Mouse (Mus musculus) kidney, adult 8-10 months (tissue): ENCODE data around the gene Scn1b.

ENCODE experiments used
- DNase-seq, 2 experiments: peaks; one replicate each; pipeline ENCODE4 v3.0.0; 2022

Scn1b gene

DNA sequence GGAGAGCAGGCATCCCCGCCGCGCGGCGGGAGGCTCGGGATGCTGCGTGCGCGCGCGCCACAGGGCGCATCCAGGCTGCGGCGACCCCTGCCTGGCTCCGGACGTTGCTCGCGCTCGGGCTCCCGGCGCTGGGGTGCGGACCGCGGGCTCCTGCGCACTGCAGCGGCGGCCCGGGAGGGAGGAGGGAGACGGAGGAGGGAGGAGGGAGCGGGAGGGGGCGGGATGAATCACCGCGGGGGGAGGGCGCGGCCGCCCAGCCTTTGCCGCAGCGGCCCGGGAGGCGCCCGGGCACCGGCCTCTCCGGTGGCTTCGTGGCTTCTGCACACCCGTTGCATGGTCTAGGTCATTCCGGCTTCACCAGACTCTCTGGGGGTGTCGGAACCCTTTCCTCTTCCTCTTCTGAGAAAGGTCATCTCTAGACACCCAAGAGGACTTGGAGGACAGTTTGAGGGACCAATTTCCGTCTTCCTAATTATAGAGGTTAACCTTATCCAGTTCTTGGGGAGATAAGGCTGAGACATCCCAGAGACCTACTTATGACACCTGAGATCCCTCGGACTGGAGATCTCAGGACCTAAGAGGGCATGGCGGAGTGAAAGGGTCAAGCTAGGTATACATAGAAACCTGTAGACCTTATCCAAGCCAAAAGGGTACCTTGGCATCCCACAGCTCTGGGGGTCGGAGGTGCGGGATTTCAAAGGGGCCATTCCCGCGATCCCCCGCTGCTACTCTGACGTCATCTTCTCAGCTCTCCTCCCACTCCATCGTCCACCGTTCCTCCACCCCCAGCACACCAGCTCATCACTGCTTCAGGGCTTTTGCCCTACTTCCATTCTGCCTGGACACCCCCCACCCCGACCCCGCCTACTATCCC, at the start of gene Scn1b:
Scn1b (minus strand) TSS at position 153 of the 874 bp plus-strand sequence.
- DNase-seq = no peak

- no peak for DNase-seq
Observed at GRCm38 (mm10) chr7:31175096-31175495, 48.3 kb upstream of the Scn1b start.

- DNase-seq = no peak
Observed at GRCm38 (mm10) chr7:31174466-31174865, 47.7 kb upstream of the Scn1b start.

GRCm38 (mm10) chr7:31172238-31172637, 45.4 kb upstream of the Scn1b start:
- DNase-seq = peak in 1 of 2 experiments; percentile 45

GRCm38 (mm10) chr7:31170520-31170919, 43.7 kb upstream of the Scn1b start:
- no peak for DNase-seq

- peak; percentile 39 to 42 for DNase-seq
Observed at GRCm38 (mm10) chr7:31168412-31168811, 41.6 kb upstream of the Scn1b start.

DNA sequence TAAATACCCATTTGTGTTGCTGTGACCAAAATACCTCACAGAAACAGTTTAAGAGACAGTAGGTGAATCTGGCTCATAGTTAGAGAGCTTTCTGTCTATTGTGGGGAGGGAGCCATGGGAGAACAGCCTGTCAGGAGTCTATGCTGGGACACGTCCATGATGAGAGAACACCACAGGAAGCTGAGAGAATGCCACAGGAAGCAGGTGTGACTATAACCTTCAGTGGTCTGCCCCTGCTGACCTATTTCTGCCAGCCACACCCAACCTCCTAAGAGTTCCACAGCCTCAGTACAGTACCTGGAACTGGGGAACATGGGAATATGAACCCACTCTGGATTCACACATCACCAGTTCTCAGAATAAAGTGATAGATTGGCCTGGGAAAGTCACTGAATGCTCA, 37.9 kb upstream of the Scn1b start:
- DNase-seq = no peak

GRCm38 (mm10) chr7:31163666-31164577, 37.1 kb upstream of the Scn1b start:
- no peak for DNase-seq

- peak in 1 of 2 experiments; percentile 49 for DNase-seq
Observed at GRCm38 (mm10) chr7:31162324-31162723, 35.5 kb upstream of the Scn1b start.

DNA sequence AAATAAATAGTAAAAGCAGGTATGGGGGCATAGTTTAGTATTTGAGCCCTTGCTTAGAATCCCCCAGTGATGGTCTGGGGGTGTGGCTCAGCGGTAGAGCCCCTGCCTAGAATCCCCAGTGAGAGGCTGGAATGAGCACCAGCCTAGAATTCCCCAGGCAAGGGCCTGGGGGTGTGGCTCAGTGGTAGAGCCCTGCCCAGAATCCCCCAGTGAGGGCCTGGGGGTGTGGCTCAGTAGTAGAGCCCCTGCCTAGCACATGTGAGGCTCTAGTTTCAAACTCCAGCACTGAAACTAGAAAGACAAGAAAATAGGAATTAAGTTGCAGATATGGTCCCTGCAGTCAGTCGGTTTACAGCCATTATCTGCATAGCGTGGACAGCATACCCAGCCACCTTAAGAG, 35.0 kb upstream of the Scn1b start:
- no peak for DNase-seq

DNA sequence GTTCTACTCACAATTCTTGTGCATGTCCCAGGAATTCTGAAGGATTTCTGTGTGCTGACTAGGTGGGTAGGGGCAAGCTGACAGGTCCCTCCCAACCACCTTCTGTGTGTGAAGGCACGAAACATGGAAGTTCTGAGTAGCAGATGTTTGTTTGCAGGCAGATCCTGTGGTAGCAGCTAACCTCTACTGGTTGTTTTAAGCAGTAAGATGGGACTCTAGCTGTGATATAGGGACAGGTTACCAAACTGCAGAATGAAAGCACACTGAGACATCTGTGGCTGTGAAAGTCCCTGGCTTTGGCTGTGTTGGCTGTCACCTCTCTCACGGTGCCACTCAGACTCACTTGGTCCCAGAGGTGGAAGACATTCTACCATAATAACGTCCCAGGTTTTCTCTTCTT, 34.4 kb upstream of the Scn1b start:
- DNase-seq = no peak

- DNase-seq = no peak
Observed at GRCm38 (mm10) chr7:31160763-31161162, 34.0 kb upstream of the Scn1b start.

- DNase-seq = peak; percentile 54
Observed at GRCm38 (mm10) chr7:31156034-31156928, 29.5 kb upstream of the Scn1b start.

GRCm38 (mm10) chr7:31155296-31156033, 28.7 kb upstream of the Scn1b start, which contains the start of gene Gramd1a:
Gene Gramd1a, minus strand, starts transcription at chr7:31155896.
- DNase-seq = peak; percentile 42 to 72

- no peak for DNase-seq
Observed at GRCm38 (mm10) chr7:31153536-31154320, 26.9 kb upstream of the Scn1b start.

- DNase-seq = peak; percentile 53 to 64
Observed at GRCm38 (mm10) chr7:31151301-31152241, 24.8 kb upstream of the Scn1b start.

DNA sequence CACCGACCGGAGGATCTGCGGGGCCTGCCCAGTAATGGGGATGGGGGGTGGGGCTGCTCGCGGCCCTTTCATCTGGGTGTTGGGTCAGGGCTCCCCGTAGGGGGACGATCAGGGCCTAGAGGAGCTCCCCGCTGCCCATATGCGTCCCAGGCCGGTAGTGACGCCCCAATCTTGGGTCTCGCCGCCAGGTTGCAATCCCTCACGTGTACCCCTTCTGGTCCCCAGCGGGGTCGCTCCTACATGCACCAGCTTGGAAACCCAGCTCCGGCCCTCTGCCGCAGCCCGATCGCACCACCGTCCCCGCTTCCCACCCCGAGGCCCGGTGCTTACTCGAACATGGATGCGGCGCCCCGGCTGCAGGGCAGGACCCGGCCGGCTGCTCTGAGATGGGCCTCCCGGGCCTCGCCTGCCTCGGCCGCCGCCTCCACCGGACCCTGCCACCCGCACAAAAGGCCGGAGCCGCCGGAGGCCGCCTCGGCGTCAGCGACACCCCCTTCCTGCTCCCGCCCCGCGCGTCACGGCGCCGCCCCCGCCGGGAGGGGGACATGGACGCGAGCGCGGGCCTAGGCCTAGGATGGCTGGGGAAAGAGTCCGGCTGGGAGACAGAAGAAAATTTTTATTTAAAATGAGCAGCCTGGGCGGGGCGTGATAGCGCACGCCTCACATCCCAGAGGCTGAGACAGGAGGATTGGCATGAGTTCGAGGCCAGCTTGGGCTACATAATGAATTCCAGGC, 23.9 kb upstream of the Scn1b start:
- DNase-seq = peak; percentile 85 to 88

DNA sequence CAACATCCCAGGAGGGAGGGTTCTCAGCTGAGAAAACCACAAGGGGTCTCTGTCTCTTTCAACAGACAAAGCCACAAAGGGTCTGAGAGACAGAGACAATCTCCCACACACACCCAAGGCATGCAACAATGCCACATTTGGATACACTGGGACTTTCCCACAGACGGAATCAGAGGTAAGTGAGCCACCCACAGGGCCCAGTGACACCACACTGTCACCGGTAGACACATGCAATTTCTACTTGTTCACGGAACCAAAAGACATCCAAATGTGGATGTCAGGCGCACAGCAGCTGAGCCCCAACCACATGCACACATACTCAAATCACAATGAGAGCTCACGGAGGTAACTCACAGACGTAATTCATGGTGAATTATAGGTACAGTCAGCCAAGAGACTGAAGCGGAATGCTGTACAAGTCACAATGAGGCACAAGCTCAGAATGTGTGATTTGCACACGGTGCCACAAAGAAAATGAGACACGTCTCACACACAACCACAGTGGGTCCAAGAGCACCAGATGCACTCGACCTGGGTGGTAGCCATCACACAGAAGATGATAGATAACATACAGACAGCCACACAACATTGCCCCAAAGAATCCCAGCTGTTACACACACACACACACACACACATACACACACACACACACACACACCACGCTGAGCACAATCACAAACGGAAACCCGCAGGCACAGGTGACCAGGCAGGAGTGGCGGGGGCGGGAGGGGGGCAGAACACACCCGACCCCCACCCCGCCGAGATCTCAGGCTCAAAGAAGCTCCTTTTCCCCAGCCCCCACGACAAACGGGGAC, 23.2 kb upstream of the Scn1b start:
- DNase-seq = no peak
